Mouse (Mus musculus) lung, adult 2 months (tissue): ENCODE measurements around the gene Ms4a4b. TPM values are rescaled to one million over a fixed set of nuclear protein-coding genes. Genes with fewer than 3 reads are reported as not detected.
A peak's percentile ranks its signal among the peaks of the same experiment; 100 is the strongest.
"Not testable (repeated sequence)": the region's sequence is repeated elsewhere in the genome, so short reads cannot be mapped to it uniquely, and the experiment has no call there.

Experiments
- DNase-seq: peaks from one replicate; pipeline ENCODE4 v3.0.0; 2022
- H3K4me1 ChIP-seq: fragments of 200-500 bp; 2 replicates; pipeline ENCODE4 v1.6.1; 2011; ENCODE audit warnings: low read length; ENCODE audit not compliant: control insufficient read depth, insufficient read depth
- H3K4me3 ChIP-seq: fragments of 200-500 bp; replicated peaks from 2 replicates; pipeline ENCODE3; 2011; ENCODE audit warnings: low read depth, mild to moderate bottlenecking, control low read depth, low read length; ENCODE audit errors: extremely low read depth
- CTCF ChIP-seq: fragments of 200-500 bp; IDR thresholded peaks from 2 replicates; pipeline ENCODE4 v1.5.1; 2011; ENCODE audit warnings: mild to moderate bottlenecking, low read length, control low read depth; ENCODE audit not compliant: insufficient read depth
- POLR2A ChIP-seq: fragments of 200-500 bp; IDR thresholded peaks from 2 replicates; pipeline ENCODE4 v1.6.1; 2011; ENCODE audit warnings: low read depth, mild to moderate bottlenecking, control low read depth, low read length, borderline replicate concordance; ENCODE audit errors: extremely low read depth
- WGBS: fragments of 180-500 bp; shearing (Covaris S2); methylation state at CpG from one replicate; pipeline ENCODE4 v1.1.7; 2018; 5-methylcytosine and 5-hydroxymethylcytosine counted together
- polyA plus RNA-seq: library from polyadenylated mRNA; depleted of rRNA; stranded (reverse); fragments of >200 nt; gene quantifications from 2 replicates; pipeline ENCODE4 v1.2.3, GENCODE M21; 2012

The Ms4a4b gene
- polyA plus RNA-seq, 1 experiment, result 8.7 TPM

GRCm38 (mm10) chr19:11435058-11435834 lies 8.1 kb upstream of the Ms4a4b start:
- WGBS, result 81% methylated on average over 4 of the region's 4 CpGs
- DNase-seq, result no peak
- Histone ChIP-seq H3K4me3 (no peak overlapping the region), H3K4me1 (no peaks in the 10 kb centered on the region; the same call in 1 of the 2 replicates)
- no peak for TF ChIP-seq CTCF
- no peak for TF ChIP-seq POLR2A

- Histone ChIP-seq H3K4me3 (peak overlapping the region; percentile 24), H3K4me1 (no peaks in the 10 kb centered on the region)
- DNase-seq, result no peak
- 71% methylated on average over 5 of the region's 5 CpGs for WGBS
- TF ChIP-seq POLR2A, result no peak
- no peak for TF ChIP-seq CTCF
Observed at GRCm38 (mm10) chr19:11443964-11444363, 611 bp downstream of the Ms4a4b start.

- TF ChIP-seq CTCF (no peak), POLR2A (no peak)
- whole genome bisulfite sequencing, result 71% methylated on average over 2 of the region's 2 CpGs
- no peaks in the 10 kb centered on the region for H3K4me1 ChIP-seq
- H3K4me3 ChIP-seq, result no peak overlapping the region
- no peak for DNase-seq
Observed at GRCm38 (mm10) chr19:11447238-11447637, 3.9 kb downstream of the Ms4a4b start.

GRCm38 (mm10) chr19:11459041-11459440 lies 15.7 kb downstream of the Ms4a4b start:
- 73% methylated on average over 4 of the region's 4 CpGs for WGBS
- H3K4me3 ChIP-seq, DNase-seq, H3K4me1 ChIP-seq: not testable (repeated sequence)

- WGBS, result 18% methylated on average over 1 of the region's 1 CpGs
- not testable (repeated sequence) for H3K4me1 ChIP-seq, H3K4me3 ChIP-seq, DNase-seq
Observed at GRCm38 (mm10) chr19:11464795-11465194, 21.4 kb downstream of the Ms4a4b start.

- DNase-seq, result no peak
Observed at GRCm38 (mm10) chr19:11466471-11466870, 23.1 kb downstream of the Ms4a4b start.

GRCm38 (mm10) chr19:11468361-11468760 lies 25.0 kb downstream of the Ms4a4b start:
- not testable (repeated sequence) for DNase-seq, H3K4me3 ChIP-seq, H3K4me1 ChIP-seq
- 45% methylated on average over 1 of the region's 1 CpGs for WGBS

More at GRCm38 (mm10) chr19:11466471-11466870, 23.1 kb downstream of the Ms4a4b start:
- WGBS, result 42% methylated on average over 5 of the region's 5 CpGs
- Histone ChIP-seq H3K4me3 (no peak overlapping the region), H3K4me1 (no peaks in the 10 kb centered on the region)
- TF ChIP-seq CTCF, result no peak
- no peak for TF ChIP-seq POLR2A

GRCm38 (mm10) chr19:11469215-11469614 lies 25.9 kb downstream of the Ms4a4b start, which contains the start of gene Ms4a6c:
Ms4a6c (plus strand) TSS chr19:11469366.
- H3K4me1 ChIP-seq, H3K4me3 ChIP-seq, DNase-seq: not testable (repeated sequence)
- 70% methylated on average over 4 of the region's 4 CpGs for WGBS

GRCm38 (mm10) chr19:11479714-11480113 lies 36.4 kb downstream of the Ms4a4b start:
- no peak for DNase-seq
- WGBS, result 74% methylated on average over 2 of the region's 2 CpGs
- H3K4me1 ChIP-seq, result no peaks in the 10 kb centered on the region
- TF ChIP-seq CTCF, result no peak
- TF ChIP-seq POLR2A, result no peak
- no peak overlapping the region for H3K4me3 ChIP-seq

GRCm38 (mm10) chr19:11482684-11483083 lies 39.3 kb downstream of the Ms4a4b start:
- no peak for TF ChIP-seq POLR2A
- no peak for TF ChIP-seq CTCF
- DNase-seq, result no peak
- H3K4me1 ChIP-seq, result no peaks in the 10 kb centered on the region
- WGBS, result 80% methylated on average over 2 of the region's 2 CpGs
- H3K4me3 ChIP-seq, result no peak overlapping the region

GRCm38 (mm10) chr19:11483941-11484340 lies 40.6 kb downstream of the Ms4a4b start:
- DNase-seq, result no peak
- TF ChIP-seq CTCF (no peak), POLR2A (no peak)
- 50% methylated on average over 4 of the region's 4 CpGs for WGBS

More at GRCm38 (mm10) chr19:11483941-11484340, 40.6 kb downstream of the Ms4a4b start:
- Histone ChIP-seq H3K4me3 (no peak overlapping the region), H3K4me1 (no peaks in the 10 kb centered on the region)
